Mouse (Mus musculus): Measurements from ENCODE around the gene Htr2a. TPM values are rescaled to one million over a fixed set of nuclear protein-coding genes. Genes with fewer than 3 reads are reported as not detected.

Htr2a gene
- under 1 TPM; 0.09 to 0.14 TPM for total RNA-seq (2021)
- long read RNA-seq, experiment 1, full-length matches to known transcripts, result 1 of 1 reads
- long read RNA-seq, experiment 1, partial matches to known transcripts, result 0 of 1 reads
- long read RNA-seq, experiment 1, other reads (novel, unspliced or antisense), result 0 of 1 reads
- long read RNA-seq, experiment 2, result 0 reads

- DNase-seq (ENCODE audit: low spot score), result no peak
These were observed at the start of gene Htr2a for GRCm38 (mm10) chr14:74640819-74641381. TSS of gene Htr2a (plus strand) at chr14:74640840.

GRCm38 (mm10) chr14:74601333-74602087 lies 39.1 kb upstream of the Htr2a start:
- DNase-seq (ENCODE audit: low spot score), result no peak

DNA sequence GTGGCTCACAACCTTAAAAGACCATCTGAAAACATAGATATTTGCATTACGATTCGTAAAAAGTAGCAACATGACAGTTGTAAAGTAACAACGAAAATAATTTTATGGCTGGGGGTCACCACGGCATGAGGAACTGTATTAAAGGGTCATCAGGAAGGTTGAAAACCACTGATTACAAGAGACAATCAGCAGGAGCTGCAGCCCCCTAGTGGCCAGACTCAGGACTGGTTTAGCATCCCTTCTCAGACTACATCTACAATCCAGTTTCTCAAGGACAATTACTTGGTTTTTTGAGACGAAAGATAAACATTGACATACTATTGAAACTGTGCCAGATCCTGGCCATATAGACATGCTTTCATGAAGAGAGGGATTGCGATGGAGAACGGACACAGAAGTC lies 38.1 kb upstream of the Htr2a start:
- peak; percentile 17 for DNase-seq (ENCODE audit: low spot score)

DNA sequence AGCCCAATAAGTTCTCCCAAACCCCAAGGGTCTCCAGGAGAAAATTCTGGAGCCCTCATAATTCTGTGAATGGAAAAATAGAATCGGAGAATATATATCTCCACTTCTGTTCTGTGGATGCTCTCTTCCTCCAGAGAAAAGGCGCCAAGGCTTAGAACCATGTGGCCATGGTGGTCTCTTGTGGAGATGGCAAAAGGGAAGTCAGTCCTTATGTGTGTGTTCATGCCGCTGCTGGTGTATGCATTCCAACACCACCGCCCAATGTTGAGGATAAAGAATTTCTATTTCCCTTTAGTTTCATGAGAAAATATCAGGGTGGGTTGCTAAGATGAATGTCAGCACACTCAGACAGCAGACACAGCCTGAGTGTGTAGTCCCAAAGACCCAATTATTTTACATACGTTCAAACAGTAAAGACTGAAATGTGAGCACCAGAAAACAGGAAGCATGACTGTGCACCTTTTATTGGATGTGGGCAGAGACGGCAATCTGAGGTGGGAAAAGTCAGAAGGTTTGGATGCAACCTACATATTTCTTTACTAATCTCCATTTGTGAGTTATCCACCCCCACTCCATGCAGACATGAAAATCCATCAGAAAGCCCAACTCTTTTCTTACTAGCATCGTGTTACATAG lies 37.4 kb upstream of the Htr2a start:
- DNase-seq (ENCODE audit: low spot score), result no peak

DNA sequence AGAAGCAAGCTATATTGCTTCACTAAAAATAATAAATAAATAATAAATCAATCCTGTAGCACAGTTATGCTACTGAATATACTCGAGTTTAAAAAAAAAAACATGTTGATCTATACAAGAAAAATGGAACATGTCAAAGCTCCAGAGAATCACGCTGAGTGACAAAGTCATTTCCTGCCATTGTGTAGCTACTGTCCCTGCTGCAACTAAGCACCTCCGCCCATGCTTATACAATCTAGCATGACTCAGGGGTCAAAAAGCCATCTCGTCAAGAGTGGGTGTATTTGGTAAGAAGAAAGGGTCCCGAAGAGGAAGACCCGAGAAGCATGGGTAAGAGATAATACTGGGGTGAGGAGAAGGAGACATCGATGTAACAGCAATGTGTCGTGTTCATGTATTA lies 29.3 kb upstream of the Htr2a start:
- no peak for DNase-seq (ENCODE audit: low spot score)

DNA sequence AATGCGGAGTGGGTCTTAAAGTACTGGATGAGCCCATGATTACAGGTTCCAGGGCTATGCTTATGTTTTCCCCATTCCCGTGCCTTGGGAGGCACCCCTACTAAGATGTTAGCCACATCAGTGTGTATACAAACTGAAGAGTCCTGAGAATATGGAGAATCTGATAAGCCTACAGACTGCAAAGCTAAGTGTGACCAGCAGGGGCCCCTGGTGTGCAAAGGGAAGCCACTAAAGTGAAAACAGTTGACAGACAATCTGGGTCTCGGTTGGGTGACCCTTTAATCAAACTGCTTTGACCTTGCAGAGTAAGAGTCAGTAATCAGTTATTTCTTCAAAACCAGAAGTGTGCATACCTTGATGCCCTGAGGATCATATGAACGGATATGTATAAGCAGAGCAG lies 21.8 kb upstream of the Htr2a start:
- no peak for DNase-seq (ENCODE audit: low spot score)

- DNase-seq (ENCODE audit: low spot score), result no peak
These were observed 2.6 kb upstream of the Htr2a start for GRCm38 (mm10) chr14:74638071-74638470.

GRCm38 (mm10) chr14:74641668-74642230 lies 1.1 kb downstream of the Htr2a start:
- DNase-seq (ENCODE audit: low spot score), result no peak

DNA sequence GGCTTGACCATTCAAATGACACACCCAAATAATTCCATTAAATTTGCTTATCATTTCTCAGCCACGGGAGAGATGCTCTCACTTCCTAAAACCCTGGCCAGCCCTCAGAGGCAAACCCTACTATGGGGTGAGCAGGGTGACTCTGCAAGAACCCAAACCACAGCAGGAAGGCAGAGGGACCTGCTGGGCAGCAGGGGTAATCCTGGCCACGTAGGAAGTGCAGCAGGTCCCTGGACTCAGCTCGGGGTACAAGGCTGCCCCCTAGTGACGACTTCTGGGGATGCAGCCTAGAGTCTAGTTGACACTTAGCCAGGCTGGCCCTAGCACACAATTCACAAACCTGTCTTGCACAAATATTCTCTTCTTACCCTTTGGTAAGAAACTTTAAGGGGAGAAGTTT lies 2.7 kb downstream of the Htr2a start:
- DNase-seq (ENCODE audit: low spot score), result peak; percentile 81

GRCm38 (mm10) chr14:74646107-74646793 lies 5.6 kb downstream of the Htr2a start:
- no peak for DNase-seq (ENCODE audit: low spot score)

DNA sequence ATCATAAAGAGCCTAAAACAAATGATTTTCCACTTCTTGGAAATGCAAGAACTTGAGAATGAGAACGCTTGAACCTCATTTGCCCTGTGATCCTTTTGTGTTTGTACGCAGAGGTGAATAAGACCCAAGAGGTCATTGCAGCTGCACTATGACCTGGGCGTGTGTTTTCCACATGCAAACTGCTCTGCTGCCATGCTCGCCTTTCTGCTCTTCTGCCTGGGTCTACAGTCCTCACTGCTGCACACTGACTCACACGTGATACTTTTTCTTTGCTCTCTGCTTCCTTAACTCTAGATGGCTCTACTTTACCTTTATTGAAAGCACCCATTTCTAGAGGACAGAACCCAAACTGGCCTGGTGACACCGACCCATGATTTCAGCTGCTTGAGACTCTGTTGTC lies 9.4 kb downstream of the Htr2a start:
- DNase-seq (ENCODE audit: low spot score), result no peak

DNA sequence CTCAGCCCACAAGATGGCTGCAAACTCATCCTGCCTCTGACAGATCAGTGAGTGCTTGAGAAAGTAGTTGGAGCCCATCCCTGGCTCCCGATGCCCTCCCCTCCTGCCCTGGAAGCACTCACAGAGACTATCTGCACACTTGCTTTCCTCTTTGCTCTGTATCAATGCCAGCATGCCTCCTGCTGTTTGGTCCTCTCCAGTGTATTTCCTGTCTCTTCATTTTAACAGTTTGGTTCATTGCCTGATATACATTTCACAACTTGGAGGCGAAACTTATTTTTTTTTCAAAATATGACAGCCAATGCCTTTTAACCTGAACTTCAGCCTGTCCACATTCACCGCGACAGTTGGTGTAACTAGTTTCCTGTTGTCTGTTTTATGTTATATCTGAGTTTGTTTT lies 11.0 kb downstream of the Htr2a start:
- DNase-seq (ENCODE audit: low spot score), result no peak

- DNase-seq (ENCODE audit: low spot score), result no peak
These were observed 16.6 kb downstream of the Htr2a start for GRCm38 (mm10) chr14:74657227-74657626.

GRCm38 (mm10) chr14:74659411-74659841 lies 18.8 kb downstream of the Htr2a start:
- DNase-seq (ENCODE audit: low spot score), result no peak

- DNase-seq (ENCODE audit: low spot score), result no peak
These were observed 31.7 kb downstream of the Htr2a start for GRCm38 (mm10) chr14:74672137-74673019.

GRCm38 (mm10) chr14:74673020-74673350 lies 32.3 kb downstream of the Htr2a start:
- DNase-seq (ENCODE audit: low spot score), result no peak

- no peak for DNase-seq (ENCODE audit: low spot score)
These were observed 32.9 kb downstream of the Htr2a start for GRCm38 (mm10) chr14:74673584-74673983.

GRCm38 (mm10) chr14:74679841-74680240 lies 39.2 kb downstream of the Htr2a start:
- no peak for DNase-seq (ENCODE audit: low spot score)

- no peak for DNase-seq (ENCODE audit: low spot score)
These were observed 43.8 kb downstream of the Htr2a start for GRCm38 (mm10) chr14:74684298-74684978.

- no peak for DNase-seq (ENCODE audit: low spot score)
These were observed 51.3 kb downstream of the Htr2a start for GRCm38 (mm10) chr14:74691963-74692362.

All from gastrocnemius, adult 18-20 months (tissue).